Mouse (Mus musculus) hindbrain, embryonic 12.5 days (tissue): ENCODE data around the gene Aox3. TPM values are rescaled to one million over a fixed set of nuclear protein-coding genes. Genes with fewer than 3 reads are reported as not detected.

Experiments
- ATAC-seq: fragments of 200-750 bp; cut with Nextera tagmentation; 2 replicates; pipeline ENCODE4 v1.8.0; 2017; ENCODE audit warnings: moderate TSS enrichment; ENCODE audit not compliant: low FRiP score
- H3K27ac ChIP-seq: fragments of 300-500 bp; sonication (generic); 2 replicates; pipeline ENCODE4 v1.5.1; 2016; ENCODE audit warnings: mild to moderate bottlenecking
- H3K27me3 ChIP-seq: fragments of 300-500 bp; sonication (generic); 2 replicates; pipeline ENCODE4 v1.6.1; 2016; ENCODE audit warnings: mild to moderate bottlenecking
- H3K36me3 ChIP-seq: fragments of 300-500 bp; sonication (generic); 2 replicates; pipeline ENCODE4 v1.6.1; 2016; ENCODE audit warnings: mild to moderate bottlenecking
- H3K4me1 ChIP-seq: fragments of 300-500 bp; sonication (generic); 2 replicates; pipeline ENCODE4 v1.6.1; 2016
- H3K4me2 ChIP-seq: fragments of 300-500 bp; sonication (generic); replicated peaks from 2 replicates; pipeline ENCODE4 v1.6.1; 2016; ENCODE audit warnings: mild to moderate bottlenecking
- H3K4me3 ChIP-seq: fragments of 300-500 bp; sonication (generic); 2 replicates; pipeline ENCODE4 v1.5.1; 2016; ENCODE audit warnings: mild to moderate bottlenecking
- H3K9ac ChIP-seq: fragments of 300-500 bp; sonication (generic); 2 replicates; pipeline ENCODE4 v1.6.1; 2016; ENCODE audit warnings: mild to moderate bottlenecking, moderate library complexity
- H3K9me3 ChIP-seq: fragments of 300-500 bp; sonication (generic); replicated peaks from 2 replicates; pipeline ENCODE4 v1.6.1; 2016; ENCODE audit warnings: mild to moderate bottlenecking
- WGBS: fragments of 180-500 bp; shearing (Covaris S2); methylation state at CpG from one replicate; pipeline ENCODE4 v1.1.7; 2016; 5-methylcytosine and 5-hydroxymethylcytosine counted together
- polyA plus RNA-seq: library from polyadenylated mRNA; unstranded; fragments of >200 nt; fragmentation: Nextera tagmentation; extraction: Ambion mirVana; gene quantifications from 2 replicates; pipeline ENCODE4 v1.2.1, GENCODE M21; 2016

Gene Aox3
- polyA plus RNA-seq, 1 experiment from 2014 or later: not detected

GRCm38 (mm10) chr1:58080446-58080845 is 32.5 kb upstream of the Aox3 start:
- Histone ChIP-seq H3K4me3 (no peak overlapping the region), H3K4me2 (no peak overlapping the region), H3K4me1 (no peaks in the 10 kb centered on the region), H3K27ac (no peak overlapping the region), H3K27me3 (no peaks in the 10 kb centered on the region), H3K9me3 (no peaks in the 10 kb centered on the region), H3K36me3 (no peaks in the 10 kb centered on the region), H3K9ac (no peak overlapping the region)
- ATAC-seq: no peak
- 89% methylated on average over 4 of the region's 4 CpGs for WGBS

GRCm38 (mm10) chr1:58081356-58081755 is 31.6 kb upstream of the Aox3 start:
- Histone ChIP-seq H3K4me3 (no peak overlapping the region), H3K36me3 (no peaks in the 10 kb centered on the region), H3K27ac (no peak overlapping the region), H3K27me3 (no peaks in the 10 kb centered on the region), H3K9ac (no peak overlapping the region), H3K4me2 (no peak overlapping the region), H3K9me3 (no peaks in the 10 kb centered on the region), H3K4me1 (no peaks in the 10 kb centered on the region)
- WGBS: 85% methylated on average over 5 of the region's 5 CpGs
- no peak for ATAC-seq

GRCm38 (mm10) chr1:58089316-58089715 is 23.6 kb upstream of the Aox3 start:
- H3K4me1 ChIP-seq: no peaks in the 10 kb centered on the region
- ATAC-seq: no peak
- no peak overlapping the region for H3K27ac ChIP-seq
- H3K27me3 ChIP-seq: no peaks in the 10 kb centered on the region
- H3K9me3 ChIP-seq: no peaks in the 10 kb centered on the region
- H3K4me2 ChIP-seq: no peak overlapping the region
- no peaks in the 10 kb centered on the region for H3K36me3 ChIP-seq
- 59% methylated on average over 5 of the region's 5 CpGs for WGBS
- no peak overlapping the region for H3K9ac ChIP-seq
- H3K4me3 ChIP-seq: no peak overlapping the region

- H3K36me3 ChIP-seq: no peaks in the 10 kb centered on the region
- no peaks in the 10 kb centered on the region for H3K27me3 ChIP-seq
- H3K4me1 ChIP-seq: no peaks in the 10 kb centered on the region
- H3K4me3 ChIP-seq: no peak overlapping the region
- H3K9ac ChIP-seq: no peak overlapping the region
- 87% methylated on average over 4 of the region's 4 CpGs for WGBS
- no peaks in the 10 kb centered on the region for H3K9me3 ChIP-seq
- H3K4me2 ChIP-seq: no peak overlapping the region
- H3K27ac ChIP-seq: no peak overlapping the region
- no peak for ATAC-seq
These were observed 22.7 kb upstream of the Aox3 start for GRCm38 (mm10) chr1:58090191-58090590.

GRCm38 (mm10) chr1:58091213-58091612 is 21.7 kb upstream of the Aox3 start:
- Histone ChIP-seq H3K9ac (no peak overlapping the region), H3K27ac (no peak overlapping the region), H3K9me3 (no peaks in the 10 kb centered on the region), H3K27me3 (no peaks in the 10 kb centered on the region), H3K4me1 (no peaks in the 10 kb centered on the region), H3K4me3 (no peak overlapping the region), H3K36me3 (no peaks in the 10 kb centered on the region), H3K4me2 (no peak overlapping the region)
- 78% methylated on average over 3 of the region's 3 CpGs for WGBS
- ATAC-seq: no peak

- Histone ChIP-seq H3K27ac (no peak overlapping the region), H3K27me3 (no peaks in the 10 kb centered on the region), H3K36me3 (no peaks in the 10 kb centered on the region), H3K4me2 (no peak overlapping the region), H3K4me3 (no peak overlapping the region), H3K9me3 (no peaks in the 10 kb centered on the region), H3K9ac (no peak overlapping the region), H3K4me1 (no peaks in the 10 kb centered on the region)
- WGBS: 85% methylated on average over 2 of the region's 2 CpGs
- ATAC-seq: no peak
These were observed 20.9 kb upstream of the Aox3 start for GRCm38 (mm10) chr1:58091992-58092560.

GRCm38 (mm10) chr1:58097338-58097737 is 15.6 kb upstream of the Aox3 start:
- no peaks in the 10 kb centered on the region for H3K9me3 ChIP-seq
- 91% methylated on average over 6 of the region's 6 CpGs for WGBS

GRCm38 (mm10) chr1:58099119-58099518 is 13.8 kb upstream of the Aox3 start:
- Histone ChIP-seq H3K27ac (no peak overlapping the region), H3K9ac (no peak overlapping the region), H3K36me3 (no peaks in the 10 kb centered on the region), H3K9me3 (no peaks in the 10 kb centered on the region), H3K4me2 (no peak overlapping the region), H3K4me1 (no peaks in the 10 kb centered on the region), H3K27me3 (no peaks in the 10 kb centered on the region), H3K4me3 (no peak overlapping the region)
- ATAC-seq: no peak

More at GRCm38 (mm10) chr1:58097338-58097737, 15.6 kb upstream of the Aox3 start:
- Histone ChIP-seq H3K4me1 (no peaks in the 10 kb centered on the region), H3K9ac (no peak overlapping the region), H3K4me2 (no peak overlapping the region), H3K27ac (no peak overlapping the region), H3K27me3 (no peaks in the 10 kb centered on the region), H3K36me3 (no peaks in the 10 kb centered on the region), H3K4me3 (no peak overlapping the region)
- no peak for ATAC-seq

GRCm38 (mm10) chr1:58101531-58102146 is 11.3 kb upstream of the Aox3 start:
- no peak overlapping the region for H3K4me3 ChIP-seq
- no peaks in the 10 kb centered on the region for H3K27me3 ChIP-seq
- H3K9me3 ChIP-seq: no peaks in the 10 kb centered on the region
- WGBS: 75% methylated on average over 2 of the region's 2 CpGs
- no peak overlapping the region for H3K9ac ChIP-seq
- no peaks in the 10 kb centered on the region for H3K4me1 ChIP-seq
- no peak overlapping the region for H3K4me2 ChIP-seq
- no peak for ATAC-seq
- no peaks in the 10 kb centered on the region for H3K36me3 ChIP-seq
- no peak overlapping the region for H3K27ac ChIP-seq

GRCm38 (mm10) chr1:58102494-58102893 is 10.4 kb upstream of the Aox3 start:
- Histone ChIP-seq H3K4me2 (no peak overlapping the region), H3K4me3 (no peak overlapping the region), H3K27ac (no peak overlapping the region), H3K27me3 (no peaks in the 10 kb centered on the region), H3K9ac (no peak overlapping the region), H3K36me3 (no peaks in the 10 kb centered on the region), H3K4me1 (no peaks in the 10 kb centered on the region), H3K9me3 (no peaks in the 10 kb centered on the region)
- WGBS: 82% methylated on average over 7 of the region's 7 CpGs
- no peak for ATAC-seq

GRCm38 (mm10) chr1:58105685-58106084 is 7.2 kb upstream of the Aox3 start:
- WGBS: 88% methylated on average over 6 of the region's 6 CpGs
- H3K36me3 ChIP-seq: no peaks in the 10 kb centered on the region
- no peak overlapping the region for H3K27ac ChIP-seq
- no peaks in the 10 kb centered on the region for H3K9me3 ChIP-seq
- no peak overlapping the region for H3K4me3 ChIP-seq
- H3K27me3 ChIP-seq: no peaks in the 10 kb centered on the region
- H3K4me2 ChIP-seq: no peak overlapping the region
- ATAC-seq: no peak
- no peak overlapping the region for H3K9ac ChIP-seq
- no peaks in the 10 kb centered on the region for H3K4me1 ChIP-seq

GRCm38 (mm10) chr1:58107066-58107465 is 5.9 kb upstream of the Aox3 start:
- Histone ChIP-seq H3K4me2 (no peak overlapping the region), H3K9me3 (no peaks in the 10 kb centered on the region), H3K27me3 (no peaks in the 10 kb centered on the region), H3K4me1 (no peaks in the 10 kb centered on the region), H3K9ac (no peak overlapping the region), H3K4me3 (no peak overlapping the region), H3K27ac (no peak overlapping the region), H3K36me3 (no peaks in the 10 kb centered on the region)
- ATAC-seq: no peak
- WGBS: 86% methylated on average over 2 of the region's 2 CpGs

GRCm38 (mm10) chr1:58110241-58110640 is 2.7 kb upstream of the Aox3 start:
- Histone ChIP-seq H3K9me3 (no peaks in the 10 kb centered on the region), H3K36me3 (no peaks in the 10 kb centered on the region), H3K27me3 (no peaks in the 10 kb centered on the region), H3K9ac (no peak overlapping the region), H3K27ac (no peak overlapping the region), H3K4me2 (no peak overlapping the region), H3K4me1 (no peaks in the 10 kb centered on the region), H3K4me3 (no peak overlapping the region)
- no peak for ATAC-seq
- WGBS: 92% methylated on average over 5 of the region's 5 CpGs
